Mouse (Mus musculus): Measurements from ENCODE around the gene Cops4.

- TF ChIP-seq POLR2A (IDR thresholded peaks at IDR 0.05; ENCODE audit: borderline replicate concordance, extremely low read depth, insufficient read depth, insufficient read length, poor library complexity, severe bottlenecking) (no peak), CTCF (IDR thresholded peaks at IDR 0.05; ENCODE audit: borderline replicate concordance, extremely low read depth, insufficient read depth, insufficient read length) (no peak)
These were observed 67.1 kb downstream of the Cops4 start for GRCm38 (mm10) chr5:100585206-100585644.
